Mouse (Mus musculus): ENCODE results near the gene Arpp19.

The Arpp19 gene

DNA sequence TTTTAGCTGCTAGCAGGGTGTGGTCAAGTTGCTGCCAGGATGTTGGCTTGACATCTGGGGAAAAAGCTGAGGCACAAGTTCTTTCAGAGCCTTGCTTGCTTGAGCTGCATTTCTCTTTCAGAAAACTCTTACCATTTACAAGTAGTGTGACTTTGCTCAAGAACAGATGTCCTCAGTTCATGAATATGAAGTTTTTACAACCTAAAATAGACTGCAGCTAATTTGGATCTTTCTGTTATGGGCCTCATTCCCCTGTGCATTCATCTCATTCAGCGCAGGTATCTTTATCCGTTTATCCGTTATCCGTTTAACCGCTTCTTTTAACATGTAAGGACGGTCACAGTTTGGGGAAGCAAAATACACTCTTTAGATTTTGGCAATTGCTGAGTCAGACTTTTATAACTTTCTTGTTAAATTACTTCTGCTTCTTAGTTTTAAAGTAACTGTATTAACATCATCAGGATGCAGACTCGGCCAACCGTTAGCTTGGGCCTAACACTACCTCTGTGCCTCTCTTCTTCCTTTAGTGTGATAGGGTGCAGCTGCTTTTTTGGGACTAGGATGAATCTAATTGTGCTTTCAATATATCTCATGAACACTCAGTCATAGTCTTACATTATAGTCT lies 62.9 kb downstream of the Arpp19 start:
- Histone ChIP-seq H3K36me3 (ENCODE audit: insufficient read depth, low read length) (no peaks in the 10 kb centered on the region), H3K27me3 (ENCODE audit: insufficient read depth, low read length) (no peaks in the 10 kb centered on the region), H3K4me3 (replicated peaks; ENCODE audit: low read length) (no peak overlapping the region), H3K9me3 (ENCODE audit: low read length) (no peaks in the 10 kb centered on the region), H3K4me1 (replicated peaks; ENCODE audit: low read depth, low read length) (peaks cover 19% of the 10 kb centered on the region)
- TF ChIP-seq NANOG (IDR thresholded peaks at IDR 0.05; ENCODE audit: borderline replicate concordance, low read length) (no peak), POU5F1 (IDR thresholded peaks at IDR 0.05; ENCODE audit: borderline replicate concordance, low read length) (no peak), CTCF (conservative IDR thresholded peaks at IDR 0.05; ENCODE audit: low read length) (no peak)

DNA sequence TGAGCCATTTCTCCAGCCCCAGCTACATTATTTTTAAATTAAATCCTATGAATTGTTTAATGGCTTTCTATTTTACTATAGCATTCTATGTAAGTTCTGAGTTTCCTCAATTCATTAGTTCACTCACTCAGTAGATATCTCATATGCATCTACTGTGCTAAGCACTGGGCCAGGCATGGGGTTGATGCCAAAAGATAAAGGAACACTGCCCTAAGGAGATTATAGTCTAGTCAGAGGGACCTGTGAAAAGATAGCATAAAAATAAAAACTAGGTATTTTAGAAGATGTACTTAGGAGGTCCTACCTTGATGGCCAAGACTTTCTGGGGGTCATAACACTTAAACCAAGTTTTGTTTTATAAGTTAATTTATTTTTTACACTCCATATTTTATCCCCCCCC lies 64.7 kb downstream of the Arpp19 start:
- Histone ChIP-seq H3K9me3 (ENCODE audit: low read length) (no peaks in the 10 kb centered on the region), H3K36me3 (ENCODE audit: insufficient read depth, low read length) (no peaks in the 10 kb centered on the region), H3K4me1 (replicated peaks; ENCODE audit: low read depth, low read length) (peaks cover 19% of the 10 kb centered on the region), H3K27me3 (ENCODE audit: insufficient read depth, low read length) (no peaks in the 10 kb centered on the region), H3K4me3 (replicated peaks; ENCODE audit: low read length) (no peak overlapping the region)
- TF ChIP-seq NANOG (IDR thresholded peaks at IDR 0.05; ENCODE audit: borderline replicate concordance, low read length), result no peak
- no peak for TF ChIP-seq CTCF (conservative IDR thresholded peaks at IDR 0.05; ENCODE audit: low read length)
- no peak for TF ChIP-seq POU5F1 (IDR thresholded peaks at IDR 0.05; ENCODE audit: borderline replicate concordance, low read length)
